Mouse (Mus musculus): ENCODE results near the gene Nova2. TPM values are rescaled to one million over a fixed set of nuclear protein-coding genes. Genes with fewer than 3 reads are reported as not detected.

Nova2 gene
- polyA plus RNA-seq, 1 experiment from 2014 or later = 1.2 TPM

GRCm38 (mm10) chr7:18922807-18923206 lies 2.9 kb upstream of the Nova2 start:
- Histone ChIP-seq H3K4me3 (ENCODE audit: low read depth, low read length) (no peak overlapping the region), H3K9me3 (ENCODE audit: low read length) (no peaks in the 10 kb centered on the region), H3K4me2 (replicated peaks; ENCODE audit: low read depth, low read length) (no peak overlapping the region), H3K36me3 (ENCODE audit: insufficient read depth, low read length) (no peaks in the 10 kb centered on the region), H3K9ac (replicated peaks; ENCODE audit: low read depth) (no peak overlapping the region), H3K27me3 (replicated peaks; ENCODE audit: insufficient read depth, low read length) (peaks cover 13% of the 10 kb centered on the region), H3K4me1 (ENCODE audit: insufficient read depth, low read depth, low read length) (peaks cover 3% of the 10 kb centered on the region; the same call in 1 of the 2 replicates), H3K27ac (ENCODE audit: low read length) (no peak overlapping the region)
- ATAC-seq = no peak
- whole genome bisulfite sequencing = 40% methylated on average over 5 of the region's 5 CpGs
- no peak for TF ChIP-seq CTCF (IDR thresholded peaks at IDR 0.05)
- no peak for TF ChIP-seq EP300 (IDR thresholded peaks at IDR 0.05)
- DNase-seq (ENCODE audit: low spot score) = no peak

GRCm38 (mm10) chr7:18923267-18923666 lies 2.4 kb upstream of the Nova2 start:
- no peak overlapping the region for H3K4me2 ChIP-seq (replicated peaks; ENCODE audit: low read depth, low read length)
- peaks cover 13% of the 10 kb centered on the region for H3K27me3 ChIP-seq (replicated peaks; ENCODE audit: insufficient read depth, low read length)
- no peaks in the 10 kb centered on the region for H3K36me3 ChIP-seq (ENCODE audit: insufficient read depth, low read length)
- no peak overlapping the region for H3K27ac ChIP-seq (ENCODE audit: low read length)
- no peaks in the 10 kb centered on the region for H3K9me3 ChIP-seq (ENCODE audit: low read length)
- TF ChIP-seq EP300 (IDR thresholded peaks at IDR 0.05) = no peak
- no peak for TF ChIP-seq CTCF (IDR thresholded peaks at IDR 0.05)
- no peak for ATAC-seq
- no peak overlapping the region for H3K9ac ChIP-seq (replicated peaks; ENCODE audit: low read depth)
- WGBS = 74% methylated on average over 11 of the region's 11 CpGs
- no peak overlapping the region for H3K4me3 ChIP-seq (ENCODE audit: low read depth, low read length)
- no peak for DNase-seq (ENCODE audit: low spot score)
- H3K4me1 ChIP-seq (ENCODE audit: insufficient read depth, low read depth, low read length) = peaks cover 3% of the 10 kb centered on the region; the same call in 1 of the 2 replicates

GRCm38 (mm10) chr7:18923711-18924191 lies 1.9 kb upstream of the Nova2 start:
- TF ChIP-seq EP300 (IDR thresholded peaks at IDR 0.05) = no peak
- no peak for TF ChIP-seq CTCF (IDR thresholded peaks at IDR 0.05)
- H3K4me2 ChIP-seq (replicated peaks; ENCODE audit: low read depth, low read length) = no peak overlapping the region
- peaks cover 13% of the 10 kb centered on the region for H3K27me3 ChIP-seq (replicated peaks; ENCODE audit: insufficient read depth, low read length)
- H3K4me1 ChIP-seq (ENCODE audit: insufficient read depth, low read depth, low read length) = peaks cover 3% of the 10 kb centered on the region; the same call in 1 of the 2 replicates
- WGBS = 38% methylated on average over 4 of the region's 4 CpGs
- no peak overlapping the region for H3K9ac ChIP-seq (replicated peaks; ENCODE audit: low read depth)
- H3K36me3 ChIP-seq (ENCODE audit: insufficient read depth, low read length) = no peaks in the 10 kb centered on the region
- no peaks in the 10 kb centered on the region for H3K9me3 ChIP-seq (ENCODE audit: low read length)
- H3K4me3 ChIP-seq (ENCODE audit: low read depth, low read length) = no peak overlapping the region
- DNase-seq (ENCODE audit: low spot score) = no peak
- no peak for ATAC-seq
- H3K27ac ChIP-seq (ENCODE audit: low read length) = no peak overlapping the region

- Histone ChIP-seq H3K4me3 (ENCODE audit: low read depth, low read length) (no peak overlapping the region), H3K4me1 (ENCODE audit: insufficient read depth, low read depth, low read length) (peaks cover 3% of the 10 kb centered on the region; the same call in 1 of the 2 replicates), H3K27ac (ENCODE audit: low read length) (no peak overlapping the region), H3K36me3 (ENCODE audit: insufficient read depth, low read length) (no peaks in the 10 kb centered on the region), H3K9ac (replicated peaks; ENCODE audit: low read depth) (no peak overlapping the region), H3K27me3 (replicated peaks; ENCODE audit: insufficient read depth, low read length) (peaks cover 13% of the 10 kb centered on the region), H3K9me3 (ENCODE audit: low read length) (no peaks in the 10 kb centered on the region), H3K4me2 (replicated peaks; ENCODE audit: low read depth, low read length) (no peak overlapping the region)
- DNase-seq (ENCODE audit: low spot score) = no peak
- WGBS = 16% methylated on average over 8 of the region's 8 CpGs
- no peak for TF ChIP-seq EP300 (IDR thresholded peaks at IDR 0.05)
- no peak for TF ChIP-seq CTCF (IDR thresholded peaks at IDR 0.05)
- ATAC-seq = no peak
Observed at GRCm38 (mm10) chr7:18924321-18924720, 1.4 kb upstream of the Nova2 start.

- Histone ChIP-seq H3K36me3 (ENCODE audit: insufficient read depth, low read length) (no peaks in the 10 kb centered on the region), H3K9ac (replicated peaks; ENCODE audit: low read depth) (peak overlapping the region; percentile 62), H3K4me1 (ENCODE audit: insufficient read depth, low read depth, low read length) (peaks cover 3% of the 10 kb centered on the region; the same call in 1 of the 2 replicates), H3K9me3 (ENCODE audit: low read length) (no peaks in the 10 kb centered on the region), H3K27me3 (replicated peaks; ENCODE audit: insufficient read depth, low read length) (peaks cover 13% of the 10 kb centered on the region), H3K27ac (ENCODE audit: low read length) (peak overlapping the region; percentile 89), H3K4me3 (ENCODE audit: low read depth, low read length) (peak overlapping the region; percentile 53), H3K4me2 (replicated peaks; ENCODE audit: low read depth, low read length) (peak overlapping the region; percentile 64)
- peak; percentile 66 for ATAC-seq
- TF ChIP-seq EP300 (IDR thresholded peaks at IDR 0.05) = no peak
- no peak for TF ChIP-seq CTCF (IDR thresholded peaks at IDR 0.05)
- peak; percentile 49 for DNase-seq (ENCODE audit: low spot score)
- 4% methylated on average over 24 of the region's 42 CpGs for WGBS
Observed at GRCm38 (mm10) chr7:18926041-18926790, 528 bp downstream of the Nova2 start.

- Histone ChIP-seq H3K9ac (replicated peaks; ENCODE audit: low read depth) (no peak overlapping the region), H3K4me1 (ENCODE audit: insufficient read depth, low read depth, low read length) (peaks cover 3% of the 10 kb centered on the region; the same call in 1 of the 2 replicates), H3K4me3 (ENCODE audit: low read depth, low read length) (peak overlapping the region; percentile 53), H3K27ac (ENCODE audit: low read length) (peak overlapping the region; percentile 89), H3K27me3 (replicated peaks; ENCODE audit: insufficient read depth, low read length) (peaks cover 13% of the 10 kb centered on the region), H3K9me3 (ENCODE audit: low read length) (no peaks in the 10 kb centered on the region), H3K36me3 (ENCODE audit: insufficient read depth, low read length) (no peaks in the 10 kb centered on the region), H3K4me2 (replicated peaks; ENCODE audit: low read depth, low read length) (peak overlapping the region; percentile 64)
- DNase-seq (ENCODE audit: low spot score) = no peak
- 42% methylated on average over 6 of the region's 6 CpGs for WGBS
- no peak; the same call in 1 of the 2 replicates for ATAC-seq
- TF ChIP-seq CTCF (IDR thresholded peaks at IDR 0.05) (no peak), EP300 (IDR thresholded peaks at IDR 0.05) (no peak)
Observed at GRCm38 (mm10) chr7:18926911-18927310, 1.2 kb downstream of the Nova2 start.
